Mouse (Mus musculus): ENCODE data around the gene Tldc1.

Gene Tldc1

GRCm38 (mm10) chr8:119801168-119801567, 23.0 kb upstream of the Tldc1 start:
- no peak for DNase-seq (ENCODE audit: low spot score in 2 of 2)

DNA sequence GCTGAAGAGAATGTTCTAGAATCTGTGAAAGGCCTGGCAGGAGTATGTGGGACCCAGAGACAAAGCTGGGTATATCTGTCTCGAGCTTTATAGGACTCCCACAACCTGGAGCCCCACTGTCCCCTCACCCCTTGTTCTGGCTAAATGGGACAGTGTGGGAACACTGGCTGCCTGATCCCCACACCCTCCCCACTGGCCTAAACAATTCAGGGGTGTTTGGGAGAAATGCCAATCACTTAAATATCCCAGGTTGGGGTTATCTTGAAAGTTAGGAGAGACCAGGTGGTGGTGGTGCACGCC, 20.7 kb upstream of the Tldc1 start:
- DNase-seq (ENCODE audit: low spot score in 2 of 2), result no peak

GRCm38 (mm10) chr8:119798170-119798964, 20.2 kb upstream of the Tldc1 start:
- peak; percentile 49 to 69 for DNase-seq (ENCODE audit: low spot score in 2 of 2)

DNA sequence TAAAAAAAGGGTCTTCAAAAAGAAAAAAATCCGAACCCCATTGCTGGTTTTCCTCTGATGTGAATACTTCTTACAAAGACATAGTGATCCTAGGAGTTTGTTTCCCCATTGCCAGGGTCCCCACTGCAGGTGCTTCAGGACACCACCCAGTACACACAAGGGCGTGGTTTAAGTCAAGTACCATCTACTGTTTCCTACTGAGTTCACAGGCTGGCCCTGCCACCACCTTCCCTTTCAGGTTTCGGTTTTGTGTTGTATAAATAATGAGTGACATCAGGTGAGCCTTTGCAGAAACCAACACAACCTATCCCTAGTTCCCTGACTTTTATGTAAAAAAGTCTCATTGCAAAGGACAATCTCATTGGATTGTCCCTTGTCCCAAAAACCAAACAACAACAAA, 17.4 kb upstream of the Tldc1 start:
- DNase-seq (ENCODE audit: low spot score in 2 of 2), result no peak

GRCm38 (mm10) chr8:119794689-119795088, 16.5 kb upstream of the Tldc1 start:
- no peak for DNase-seq (ENCODE audit: low spot score in 2 of 2)

GRCm38 (mm10) chr8:119791804-119792704, 13.8 kb upstream of the Tldc1 start:
- no peak for DNase-seq (ENCODE audit: low spot score in 2 of 2)

- DNase-seq (ENCODE audit: low spot score in 2 of 2), result no peak
Observed at GRCm38 (mm10) chr8:119789581-119789980, 11.4 kb upstream of the Tldc1 start.

DNA sequence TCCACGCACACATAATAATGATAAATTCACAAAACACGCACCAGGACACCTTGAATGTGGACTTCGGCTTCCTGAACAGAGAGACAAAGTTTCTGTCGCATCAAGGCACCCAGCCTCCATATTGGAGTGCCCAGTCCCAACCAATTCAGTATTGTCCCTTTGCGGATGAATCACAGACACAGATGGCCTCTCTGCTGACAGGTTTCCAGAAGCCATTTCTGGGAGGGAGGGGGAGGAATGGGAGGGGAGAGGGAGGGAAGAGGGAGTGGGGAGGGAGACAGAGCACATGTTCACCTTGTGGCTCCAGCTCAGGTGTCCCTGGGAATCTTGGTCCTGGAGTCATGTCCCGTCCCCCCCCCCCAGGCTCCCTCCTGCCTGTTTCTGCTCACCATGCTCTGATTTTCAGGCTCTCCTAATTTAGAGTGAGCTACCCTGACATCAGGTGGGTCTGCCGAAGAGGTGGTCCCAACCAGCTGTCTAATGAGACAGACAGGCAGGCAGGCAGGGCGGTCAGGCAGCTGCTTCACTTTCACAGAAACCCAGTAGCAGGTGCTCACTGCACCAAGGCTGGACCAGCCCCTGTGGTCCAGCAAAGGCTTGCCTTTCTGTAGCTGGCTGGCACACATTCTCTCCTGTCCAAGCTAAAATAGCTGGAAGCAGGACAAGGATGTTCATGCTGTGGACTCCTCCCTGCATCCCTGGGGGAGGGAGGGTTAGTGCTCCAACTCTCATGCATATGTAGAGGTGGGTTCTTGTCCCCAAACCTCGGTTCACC, 10.6 kb upstream of the Tldc1 start:
- no peak for DNase-seq (ENCODE audit: low spot score in 2 of 2)

DNA sequence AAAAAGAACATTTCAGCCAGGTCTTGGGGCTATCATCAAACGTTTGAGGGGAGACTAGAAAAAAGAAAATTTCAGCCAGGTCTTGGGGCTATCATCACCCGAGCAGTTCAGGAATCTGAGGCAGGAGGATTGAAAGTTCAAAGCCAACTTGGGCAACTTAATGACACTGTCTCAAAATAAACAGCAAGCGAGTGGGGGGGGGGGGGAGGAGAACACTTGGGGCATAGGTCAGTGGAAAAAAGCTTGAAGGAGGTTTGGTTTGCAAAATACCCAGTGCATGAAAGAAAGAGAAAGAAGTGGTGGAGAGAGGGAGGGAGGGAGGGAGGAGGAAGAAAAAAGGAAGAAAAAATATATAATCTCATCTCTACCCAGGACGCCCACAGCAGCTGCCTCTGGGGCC, 9.1 kb upstream of the Tldc1 start:
- no peak for DNase-seq (ENCODE audit: low spot score in 2 of 2)

DNA sequence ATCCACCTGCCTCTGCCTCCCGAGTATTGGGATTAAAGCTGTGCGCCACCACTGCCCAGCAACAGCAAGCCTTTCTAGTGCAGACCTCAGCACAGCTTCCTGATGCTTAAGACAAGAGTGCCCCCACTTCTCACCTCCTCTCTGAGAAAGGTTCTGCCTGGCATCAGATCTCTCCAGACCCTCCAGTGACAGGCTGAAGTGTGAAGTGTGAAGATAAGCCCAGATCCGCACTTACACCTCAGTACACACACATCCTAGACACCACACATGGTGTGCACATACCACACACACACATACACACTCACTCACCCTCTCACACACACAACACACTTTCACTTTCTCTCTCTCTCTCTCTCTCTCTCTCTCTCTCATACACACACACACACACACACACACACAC, 8.7 kb upstream of the Tldc1 start:
- no peak for DNase-seq (ENCODE audit: low spot score in 2 of 2)

- DNase-seq (ENCODE audit: low spot score in 2 of 2), result no peak
Observed at GRCm38 (mm10) chr8:119785764-119786405, 7.7 kb upstream of the Tldc1 start.

DNA sequence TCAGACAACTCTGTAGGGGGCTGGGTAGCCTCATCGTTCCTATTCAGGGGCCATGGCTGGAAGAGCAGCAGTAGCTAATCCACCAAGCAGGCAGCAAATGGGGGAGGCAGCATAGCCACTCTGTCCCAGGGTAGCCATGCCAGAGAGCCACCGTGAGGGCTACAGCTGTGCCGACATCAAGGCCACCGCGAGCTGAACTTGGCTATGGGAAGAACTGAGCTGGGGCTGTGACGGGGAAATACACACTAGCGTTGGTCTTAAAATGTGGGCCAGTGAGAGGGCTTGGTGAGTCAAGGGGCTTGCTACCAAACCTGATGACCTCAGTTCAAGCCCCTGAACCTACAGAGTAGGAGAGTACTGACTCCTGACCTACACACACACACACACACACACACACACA, 6.5 kb upstream of the Tldc1 start:
- DNase-seq (ENCODE audit: low spot score in 2 of 2), result no peak

DNA sequence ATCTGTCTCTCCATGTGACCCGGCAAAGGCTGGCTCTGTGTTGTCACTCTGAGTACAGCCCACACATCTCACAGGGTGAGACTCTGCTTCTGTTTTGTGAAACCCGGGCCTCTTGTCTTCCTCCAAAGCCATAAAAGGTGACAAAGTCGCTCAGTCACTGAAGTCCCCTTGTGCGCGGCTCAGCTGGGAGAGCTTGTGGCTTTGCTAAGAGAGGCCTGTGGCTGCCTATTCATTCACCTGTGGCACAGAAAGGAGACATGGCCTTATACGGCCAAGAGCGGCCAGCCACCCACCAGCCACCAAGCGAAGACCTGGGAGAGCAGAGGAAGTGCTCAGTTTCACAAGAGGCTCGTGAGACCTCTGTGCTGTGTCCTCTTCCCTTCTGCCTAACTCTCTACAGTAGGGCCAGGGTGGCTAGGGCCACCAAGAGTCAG, 5.9 kb upstream of the Tldc1 start:
- peak; percentile 45 to 51 for DNase-seq (ENCODE audit: low spot score in 2 of 2)

GRCm38 (mm10) chr8:119783579-119783978, 5.4 kb upstream of the Tldc1 start:
- DNase-seq (ENCODE audit: low spot score in 2 of 2), result no peak

DNA sequence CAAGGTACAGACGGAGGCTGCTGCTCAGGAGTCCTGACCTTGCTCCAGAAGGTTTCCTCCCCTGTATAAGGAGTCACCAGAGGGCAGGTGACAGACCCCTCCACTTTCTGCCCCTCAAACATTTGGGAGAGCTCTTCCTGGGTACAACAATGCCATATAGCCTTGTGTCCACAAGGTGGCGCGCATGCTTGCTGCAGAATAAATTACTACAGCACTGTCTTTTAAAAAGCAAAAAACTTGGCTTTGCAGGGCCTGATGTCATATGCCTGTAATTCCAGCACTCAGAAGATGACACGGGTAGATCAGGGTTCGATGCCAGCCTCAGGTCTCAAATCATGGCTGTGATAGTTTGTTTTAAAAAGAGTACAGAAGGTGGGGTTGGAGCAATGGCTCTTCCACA, 4.5 kb upstream of the Tldc1 start:
- DNase-seq (ENCODE audit: low spot score in 2 of 2), result peak; percentile 56 to 77

GRCm38 (mm10) chr8:119781086-119781840, 3.0 kb upstream of the Tldc1 start:
- DNase-seq (ENCODE audit: low spot score in 2 of 2), result peak in 1 of 2 experiments; percentile 25

GRCm38 (mm10) chr8:119780402-119781049, 2.3 kb upstream of the Tldc1 start:
- DNase-seq (ENCODE audit: low spot score in 2 of 2), result no peak

DNA sequence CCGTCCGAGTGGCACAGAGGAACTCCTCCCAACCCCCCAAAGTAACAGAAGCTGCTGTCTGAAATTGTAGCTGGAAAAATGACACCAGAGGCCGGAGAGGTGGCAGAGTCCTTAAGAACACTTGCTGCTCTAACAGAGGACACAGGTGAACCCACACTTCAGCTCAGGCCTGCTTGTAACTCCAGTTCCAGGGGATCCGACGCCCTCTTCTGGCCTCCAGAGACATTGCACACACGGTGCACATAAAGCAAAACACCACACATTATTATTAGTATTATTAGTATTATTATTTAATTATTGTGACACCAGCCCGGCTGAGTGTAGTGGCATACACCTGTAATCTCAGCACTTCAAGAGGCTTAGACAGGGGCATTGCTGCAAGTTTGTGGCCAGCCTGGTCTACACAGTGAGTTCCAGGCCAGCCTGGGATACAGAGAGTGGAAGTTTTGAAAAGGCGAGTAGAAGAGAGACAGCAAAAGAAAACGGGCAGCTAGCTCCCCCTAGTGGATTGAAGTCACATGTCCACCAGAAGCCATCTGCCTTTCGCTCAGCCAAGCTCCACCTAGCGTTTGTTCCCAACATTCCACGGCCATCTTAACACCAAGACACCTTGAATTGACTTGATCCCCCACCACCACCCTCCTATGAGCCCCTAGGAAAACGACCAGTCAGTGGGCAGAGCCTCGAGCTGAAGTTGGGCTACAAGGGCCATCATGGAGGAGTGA, 959 bp upstream of the Tldc1 start:
- peak; percentile 51 to 74 for DNase-seq (ENCODE audit: low spot score in 2 of 2)

- no peak for DNase-seq (ENCODE audit: low spot score in 2 of 2)
Observed at GRCm38 (mm10) chr8:119777765-119778164, 451 bp downstream of the Tldc1 start.
